Mouse (Mus musculus): ENCODE data around the gene Hoxd1. TPM values are rescaled to one million over a fixed set of nuclear protein-coding genes. Genes with fewer than 3 reads are reported as not detected.

Hoxd1 gene
- polyA plus RNA-seq, 1 experiment = not detected

GRCm38 (mm10) chr2:74721882-74722281 lies 40.9 kb upstream of the Hoxd1 start:
- H3K4me1 ChIP-seq (ENCODE audit: control insufficient read depth, insufficient read depth, low read length) = no peaks in the 10 kb centered on the region
- 11% methylated on average over 6 of the region's 6 CpGs for WGBS
- no peak for TF ChIP-seq POLR2A (IDR thresholded peaks at IDR 0.05; ENCODE audit: borderline replicate concordance, control insufficient read depth, low read depth, low read length)
- no peak for TF ChIP-seq CTCF (IDR thresholded peaks at IDR 0.05; ENCODE audit: control insufficient read depth, insufficient read depth, low read length)
- H3K4me3 ChIP-seq (replicated peaks; ENCODE audit: control insufficient read depth, low read depth, low read length) = no peak overlapping the region
- no peak overlapping the region for H3K27ac ChIP-seq (ENCODE audit: control insufficient read depth, insufficient read depth, low read depth, low read length, poor library complexity)

GRCm38 (mm10) chr2:74722949-74723348 lies 39.8 kb upstream of the Hoxd1 start:
- Histone ChIP-seq H3K4me3 (replicated peaks; ENCODE audit: control insufficient read depth, low read depth, low read length) (no peak overlapping the region), H3K4me1 (ENCODE audit: control insufficient read depth, insufficient read depth, low read length) (no peaks in the 10 kb centered on the region), H3K27ac (ENCODE audit: control insufficient read depth, insufficient read depth, low read depth, low read length, poor library complexity) (no peak overlapping the region)
- TF ChIP-seq POLR2A (IDR thresholded peaks at IDR 0.05; ENCODE audit: borderline replicate concordance, control insufficient read depth, low read depth, low read length) = no peak
- no peak for TF ChIP-seq CTCF (IDR thresholded peaks at IDR 0.05; ENCODE audit: control insufficient read depth, insufficient read depth, low read length)
- WGBS = 28% methylated on average over 8 of the region's 8 CpGs

GRCm38 (mm10) chr2:74724244-74725015 lies 38.4 kb upstream of the Hoxd1 start:
- Histone ChIP-seq H3K4me3 (replicated peaks; ENCODE audit: control insufficient read depth, low read depth, low read length) (no peak overlapping the region), H3K27ac (ENCODE audit: control insufficient read depth, insufficient read depth, low read depth, low read length, poor library complexity) (no peak overlapping the region), H3K4me1 (ENCODE audit: control insufficient read depth, insufficient read depth, low read length) (no peaks in the 10 kb centered on the region)
- 56% methylated on average over 7 of the region's 7 CpGs for WGBS
- TF ChIP-seq POLR2A (IDR thresholded peaks at IDR 0.05; ENCODE audit: borderline replicate concordance, control insufficient read depth, low read depth, low read length) (no peak), CTCF (IDR thresholded peaks at IDR 0.05; ENCODE audit: control insufficient read depth, insufficient read depth, low read length) (no peak)

GRCm38 (mm10) chr2:74725171-74725570 lies 37.6 kb upstream of the Hoxd1 start:
- TF ChIP-seq POLR2A (IDR thresholded peaks at IDR 0.05; ENCODE audit: borderline replicate concordance, control insufficient read depth, low read depth, low read length) (no peak), CTCF (IDR thresholded peaks at IDR 0.05; ENCODE audit: control insufficient read depth, insufficient read depth, low read length) (no peak)
- no peak overlapping the region for H3K4me3 ChIP-seq (replicated peaks; ENCODE audit: control insufficient read depth, low read depth, low read length)
- no peak overlapping the region for H3K27ac ChIP-seq (ENCODE audit: control insufficient read depth, insufficient read depth, low read depth, low read length, poor library complexity)
- WGBS = 72% methylated on average over 17 of the region's 17 CpGs
- H3K4me1 ChIP-seq (ENCODE audit: control insufficient read depth, insufficient read depth, low read length) = no peaks in the 10 kb centered on the region

- WGBS = 63% methylated on average over 5 of the region's 5 CpGs
- no peak within 1 kb of the TSS; the same call in 1 of the 2 replicates for H3K27ac ChIP-seq (ENCODE audit: control insufficient read depth, insufficient read depth, low read depth, low read length, poor library complexity)
- TF ChIP-seq POLR2A (IDR thresholded peaks at IDR 0.05; ENCODE audit: borderline replicate concordance, control insufficient read depth, low read depth, low read length) (no peak), CTCF (IDR thresholded peaks at IDR 0.05; ENCODE audit: control insufficient read depth, insufficient read depth, low read length) (no peak)
- H3K4me3 ChIP-seq (replicated peaks; ENCODE audit: control insufficient read depth, low read depth, low read length) = no peak within 1 kb of the TSS
- H3K4me1 ChIP-seq (ENCODE audit: control insufficient read depth, insufficient read depth, low read length) = no peaks in the 10 kb centered on the region
Observed at GRCm38 (mm10) chr2:74726551-74726950, 36.2 kb upstream of the Hoxd1 start, which contains the start of gene Gm28230. Gene Gm28230 (plus strand): TSS chr2:74726728.

GRCm38 (mm10) chr2:74726973-74727639 lies 35.7 kb upstream of the Hoxd1 start:
- Histone ChIP-seq H3K4me3 (replicated peaks; ENCODE audit: control insufficient read depth, low read depth, low read length) (no peak overlapping the region), H3K27ac (ENCODE audit: control insufficient read depth, insufficient read depth, low read depth, low read length, poor library complexity) (no peak overlapping the region; the same call in 1 of the 2 replicates), H3K4me1 (ENCODE audit: control insufficient read depth, insufficient read depth, low read length) (no peaks in the 10 kb centered on the region)
- TF ChIP-seq CTCF (IDR thresholded peaks at IDR 0.05; ENCODE audit: control insufficient read depth, insufficient read depth, low read length) (no peak), POLR2A (IDR thresholded peaks at IDR 0.05; ENCODE audit: borderline replicate concordance, control insufficient read depth, low read depth, low read length) (no peak)
- 7% methylated on average over 43 of the region's 43 CpGs for WGBS

GRCm38 (mm10) chr2:74727640-74728302 lies 35.0 kb upstream of the Hoxd1 start:
- no peak overlapping the region; the same call in 1 of the 2 replicates for H3K27ac ChIP-seq (ENCODE audit: control insufficient read depth, insufficient read depth, low read depth, low read length, poor library complexity)
- no peaks in the 10 kb centered on the region for H3K4me1 ChIP-seq (ENCODE audit: control insufficient read depth, insufficient read depth, low read length)
- H3K4me3 ChIP-seq (replicated peaks; ENCODE audit: control insufficient read depth, low read depth, low read length) = no peak overlapping the region
- 29% methylated on average over 25 of the region's 25 CpGs for WGBS
- TF ChIP-seq CTCF (IDR thresholded peaks at IDR 0.05; ENCODE audit: control insufficient read depth, insufficient read depth, low read length) (no peak), POLR2A (IDR thresholded peaks at IDR 0.05; ENCODE audit: borderline replicate concordance, control insufficient read depth, low read depth, low read length) (no peak)

GRCm38 (mm10) chr2:74728303-74728680 lies 34.5 kb upstream of the Hoxd1 start:
- Histone ChIP-seq H3K27ac (ENCODE audit: control insufficient read depth, insufficient read depth, low read depth, low read length, poor library complexity) (no peak overlapping the region), H3K4me1 (ENCODE audit: control insufficient read depth, insufficient read depth, low read length) (no peaks in the 10 kb centered on the region), H3K4me3 (replicated peaks; ENCODE audit: control insufficient read depth, low read depth, low read length) (no peak overlapping the region)
- 75% methylated on average over 13 of the region's 13 CpGs for WGBS
- TF ChIP-seq CTCF (IDR thresholded peaks at IDR 0.05; ENCODE audit: control insufficient read depth, insufficient read depth, low read length) (no peak), POLR2A (IDR thresholded peaks at IDR 0.05; ENCODE audit: borderline replicate concordance, control insufficient read depth, low read depth, low read length) (no peak)

Measured in bone marrow, adult 2 months (tissue).